Mouse (Mus musculus) lung, embryonic 15.5 days (tissue): ENCODE data around the gene Zfp747. TPM values are rescaled to one million over a fixed set of nuclear protein-coding genes. Genes with fewer than 3 reads are reported as not detected.
A peak's percentile ranks its signal among the peaks of the same experiment; 100 is the strongest.
"Not testable (repeated sequence)": the region's sequence is repeated elsewhere in the genome, so short reads cannot be mapped to it uniquely, and the experiment has no call there.

ENCODE experiments used
- ATAC-seq: fragments of 200-750 bp; cut with Nextera tagmentation; 2 replicates; pipeline ENCODE4 v1.8.0; 2017; ENCODE audit warnings: moderate number of reproducible peaks, borderline replicate concordance; ENCODE audit not compliant: low FRiP score, low TSS enrichment; ENCODE audit errors: extremely low read depth
- H3K27ac ChIP-seq: fragments of 300-500 bp; sonication (generic); 2 replicates; pipeline ENCODE4 v1.5.1; 2015; ENCODE audit warnings: moderate library complexity, mild to moderate bottlenecking, inconsistent platforms
- H3K27me3 ChIP-seq: fragments of 300-500 bp; sonication (generic); 2 replicates; pipeline ENCODE4 v1.6.1; 2015; ENCODE audit warnings: inconsistent platforms
- H3K36me3 ChIP-seq: fragments of 300-500 bp; sonication (generic); 2 replicates; pipeline ENCODE4 v1.6.1; 2015; ENCODE audit warnings: inconsistent platforms
- H3K4me1 ChIP-seq: fragments of 300-500 bp; sonication (generic); 2 replicates; pipeline ENCODE4 v1.6.1; 2015; ENCODE audit warnings: inconsistent platforms
- H3K4me2 ChIP-seq: fragments of 300-500 bp; sonication (generic); 2 replicates; pipeline ENCODE4 v1.6.1; 2015; ENCODE audit warnings: inconsistent platforms, mild to moderate bottlenecking, moderate library complexity
- H3K4me3 ChIP-seq: fragments of 300-500 bp; sonication (generic); 2 replicates; pipeline ENCODE4 v1.5.1; 2015; ENCODE audit warnings: mild to moderate bottlenecking, inconsistent platforms
- H3K9ac ChIP-seq: fragments of 300-500 bp; sonication (generic); 2 replicates; pipeline ENCODE4 v1.6.1; 2015; ENCODE audit warnings: inconsistent platforms
- H3K9me3 ChIP-seq: fragments of 300-500 bp; sonication (generic); 2 replicates; pipeline ENCODE4 v1.6.1; 2016; ENCODE audit warnings: inconsistent platforms
- WGBS: fragments of 180-500 bp; shearing (Covaris S2); methylation state at CpG from one replicate; pipeline ENCODE4 v1.1.7; 2015; 5-methylcytosine and 5-hydroxymethylcytosine counted together
- polyA plus RNA-seq: library from polyadenylated mRNA; unstranded; fragments of >200 nt; fragmentation: Nextera tagmentation; extraction: Ambion mirVana; gene quantifications from 2 replicates; pipeline ENCODE4 v1.2.1, GENCODE M21; 2015

Zfp747 gene
- polyA plus RNA-seq, 1 experiment from 2014 or later: 9.5 TPM

GRCm38 (mm10) chr7:127393157-127393943 lies 17.5 kb upstream of the Zfp747 start, which contains the start of gene E430018J23Rik:
TSS of gene E430018J23Rik (minus strand) at chr7:127393629.
- H3K4me1 ChIP-seq: peaks cover 13% of the 10 kb centered on the region
- no peaks in the 10 kb centered on the region for H3K9me3 ChIP-seq
- peak within 1 kb of the TSS; percentile 86 for H3K4me2 ChIP-seq
- peak within 1 kb of the TSS; percentile 82 for H3K9ac ChIP-seq
- no peaks in the 10 kb centered on the region for H3K27me3 ChIP-seq
- under 1% methylated on average over 45 of the region's 45 CpGs for WGBS
- ATAC-seq: peak; percentile 94
- peaks cover 7% of the 10 kb centered on the region; the same call in 1 of the 2 replicates for H3K36me3 ChIP-seq
- H3K27ac ChIP-seq: peak within 1 kb of the TSS; percentile 85
- peak within 1 kb of the TSS; percentile 66 for H3K4me3 ChIP-seq

GRCm38 (mm10) chr7:127392251-127392824 lies 16.5 kb upstream of the Zfp747 start:
- H3K9me3 ChIP-seq: no peaks in the 10 kb centered on the region
- peaks cover 7% of the 10 kb centered on the region; the same call in 1 of the 2 replicates for H3K36me3 ChIP-seq
- WGBS: 77% methylated on average over 8 of the region's 8 CpGs
- no peak overlapping the region for H3K27ac ChIP-seq
- ATAC-seq: no peak
- no peaks in the 10 kb centered on the region for H3K27me3 ChIP-seq
- H3K9ac ChIP-seq: peak overlapping the region; percentile 82
- peak overlapping the region; percentile 86 for H3K4me2 ChIP-seq
- H3K4me1 ChIP-seq: peaks cover 13% of the 10 kb centered on the region
- peak overlapping the region; percentile 66 for H3K4me3 ChIP-seq

GRCm38 (mm10) chr7:127391538-127391937 lies 15.7 kb upstream of the Zfp747 start:
- no peak for ATAC-seq
- no peaks in the 10 kb centered on the region for H3K27me3 ChIP-seq
- no peak overlapping the region for H3K27ac ChIP-seq
- H3K4me1 ChIP-seq: peaks cover 13% of the 10 kb centered on the region
- H3K4me2 ChIP-seq: no peak overlapping the region
- 95% methylated on average over 16 of the region's 16 CpGs for WGBS
- H3K36me3 ChIP-seq: peaks cover 7% of the 10 kb centered on the region; the same call in 1 of the 2 replicates
- H3K9me3 ChIP-seq: no peaks in the 10 kb centered on the region
- no peak overlapping the region for H3K9ac ChIP-seq
- no peak overlapping the region for H3K4me3 ChIP-seq

GRCm38 (mm10) chr7:127390306-127390705 lies 14.5 kb upstream of the Zfp747 start:
- Histone ChIP-seq H3K27ac (no peak overlapping the region), H3K9ac (no peak overlapping the region), H3K4me1 (peaks cover 13% of the 10 kb centered on the region), H3K9me3 (no peaks in the 10 kb centered on the region), H3K4me2 (no peak overlapping the region), H3K4me3 (no peak overlapping the region), H3K27me3 (no peaks in the 10 kb centered on the region), H3K36me3 (peaks cover 11% of the 10 kb centered on the region)
- no peak for ATAC-seq
- 68% methylated on average over 7 of the region's 7 CpGs for WGBS

GRCm38 (mm10) chr7:127388201-127388600 lies 12.4 kb upstream of the Zfp747 start:
- H3K27ac ChIP-seq, H3K4me2 ChIP-seq, H3K9me3 ChIP-seq, H3K9ac ChIP-seq, H3K4me1 ChIP-seq, ATAC-seq, H3K27me3 ChIP-seq, H3K4me3 ChIP-seq: not testable (repeated sequence)
- H3K36me3 ChIP-seq: peaks cover 23% of the 10 kb centered on the region

- peak; percentile 88 for ATAC-seq
- Histone ChIP-seq H3K9ac (peak within 1 kb of the TSS; percentile 64), H3K27ac (peak within 1 kb of the TSS; percentile 41; the same call in 1 of the 2 replicates), H3K4me1 (no peaks in the 10 kb centered on the region), H3K36me3 (peaks cover 26% of the 10 kb centered on the region), H3K4me3 (peak within 1 kb of the TSS; percentile 57), H3K4me2 (peak within 1 kb of the TSS; percentile 79), H3K9me3 (no peaks in the 10 kb centered on the region), H3K27me3 (no peaks in the 10 kb centered on the region)
- WGBS: 10% methylated on average over 38 of the region's 38 CpGs
Observed at GRCm38 (mm10) chr7:127386641-127387392, 11.0 kb upstream of the Zfp747 start, which contains the start of gene 9130019O22Rik. TSS of gene 9130019O22Rik (minus strand) at chr7:127387166.

GRCm38 (mm10) chr7:127385560-127385959 lies 9.7 kb upstream of the Zfp747 start:
- H3K4me2 ChIP-seq, H3K4me3 ChIP-seq, H3K9ac ChIP-seq, H3K27me3 ChIP-seq, ATAC-seq, H3K9me3 ChIP-seq, H3K4me1 ChIP-seq, H3K27ac ChIP-seq: not testable (repeated sequence)
- H3K36me3 ChIP-seq: peaks cover 20% of the 10 kb centered on the region
- WGBS: 93% methylated on average over 4 of the region's 4 CpGs

- no peaks in the 10 kb centered on the region for H3K27me3 ChIP-seq
- WGBS: 67% methylated on average over 6 of the region's 6 CpGs
Observed at GRCm38 (mm10) chr7:127378310-127378921, 2.6 kb upstream of the Zfp747 start.

GRCm38 (mm10) chr7:127371870-127372269 lies 4.0 kb downstream of the Zfp747 start:
- not testable (repeated sequence) for H3K4me2 ChIP-seq, H3K27me3 ChIP-seq, H3K36me3 ChIP-seq, H3K4me3 ChIP-seq, H3K9me3 ChIP-seq, ATAC-seq, H3K4me1 ChIP-seq, H3K9ac ChIP-seq, H3K27ac ChIP-seq
- 73% methylated on average over 3 of the region's 3 CpGs for WGBS

More at GRCm38 (mm10) chr7:127378310-127378921, 2.6 kb upstream of the Zfp747 start:
- ATAC-seq: no peak
- H3K27ac ChIP-seq: no peak overlapping the region
- H3K36me3 ChIP-seq: peaks cover 14% of the 10 kb centered on the region; the same call in 1 of the 2 replicates
- H3K9me3 ChIP-seq: no peaks in the 10 kb centered on the region
- H3K4me1 ChIP-seq: peaks cover 5% of the 10 kb centered on the region; the same call in 1 of the 2 replicates
- no peak overlapping the region for H3K4me3 ChIP-seq
- H3K9ac ChIP-seq: no peak overlapping the region
- H3K4me2 ChIP-seq: no peak overlapping the region

GRCm38 (mm10) chr7:127371213-127371612 lies 4.6 kb downstream of the Zfp747 start:
- Histone ChIP-seq H3K36me3 (peaks cover 10% of the 10 kb centered on the region; the same call in 1 of the 2 replicates), H3K27me3 (no peaks in the 10 kb centered on the region), H3K4me3 (no peak overlapping the region), H3K4me1 (peaks cover 5% of the 10 kb centered on the region; the same call in 1 of the 2 replicates), H3K9me3 (no peaks in the 10 kb centered on the region), H3K9ac (no peak overlapping the region), H3K27ac (no peak overlapping the region), H3K4me2 (no peak overlapping the region)
- WGBS: 72% methylated on average over 2 of the region's 2 CpGs
- no peak for ATAC-seq

GRCm38 (mm10) chr7:127366249-127366648 lies 9.6 kb downstream of the Zfp747 start:
- H3K9ac ChIP-seq: no peak overlapping the region
- WGBS: 58% methylated on average over 3 of the region's 3 CpGs
- H3K27me3 ChIP-seq: peaks cover 16% of the 10 kb centered on the region

More at GRCm38 (mm10) chr7:127366249-127366648, 9.6 kb downstream of the Zfp747 start:
- Histone ChIP-seq H3K36me3 (no peaks in the 10 kb centered on the region), H3K4me1 (peaks cover 8% of the 10 kb centered on the region; the same call in 1 of the 2 replicates), H3K27ac (no peak overlapping the region), H3K4me3 (no peak overlapping the region), H3K9me3 (no peaks in the 10 kb centered on the region), H3K4me2 (no peak overlapping the region)
- no peak for ATAC-seq
